Comparison of ENCODE assay signal across 8 mouse cellular contexts in the genomic region with DNA sequence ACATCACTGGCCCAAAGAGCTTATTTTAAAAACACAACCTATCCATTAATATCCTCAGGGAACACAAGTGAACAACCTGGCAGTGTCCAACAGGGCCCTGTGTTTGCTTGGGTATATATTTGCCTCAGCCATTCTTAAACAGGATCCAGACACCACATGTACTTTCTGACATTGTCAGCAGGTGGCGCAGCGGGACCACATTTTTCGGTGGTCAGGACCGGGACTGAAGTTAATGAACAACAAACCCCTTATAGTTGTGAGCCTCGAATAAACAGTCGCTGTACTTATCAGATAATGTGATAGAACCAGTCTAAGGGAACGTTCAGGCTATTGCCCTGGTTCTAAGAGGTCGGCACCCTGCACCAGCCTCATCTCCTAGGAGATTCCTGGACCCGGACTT. TPM values are rescaled to one million over a fixed set of nuclear protein-coding genes. Genes with fewer than 3 reads are reported as not detected.
A peak's percentile ranks its signal among the peaks of the same experiment; 100 is the strongest.
DNase-seq lines count a peak whose midpoint lies in the region; ATAC-seq and TF ChIP-seq lines count a peak whose summit lies in the region.

No protein-coding gene starts in this region.

- H3K4me3 ChIP-seq in hindbrain, postnatal 0 days (ENCODE audit: low read length) = no peak overlapping the region

- POLR2A ChIA-PET in Patski (lab: Charles Lee) = no interaction called here

- CTCF ChIA-PET in Patski (lab: Charles Lee) = interaction anchor here (0.6 to 7.7 kb wide), 13 partner anchors 8 to 146 kb away, joined by 3 to 174 read pairs (median 4); no protein-coding TSS in a partner anchor

- DNase-seq in Patski (ENCODE audit: low read depth, low spot score) = no peak
- peak; percentile 87 to 89 for DNase-seq in cerebellum, postnatal 10 days
- DNase-seq in frontal cortex, postnatal 36 days (ENCODE audit: low spot score in 2 of 2) = peak; percentile 59 to 72
- peak; percentile 84 for DNase-seq in hindbrain, postnatal 0 days (ENCODE audit: low spot score)
- DNase-seq in left cerebral cortex, adult 18-20 months (ENCODE audit: low spot score in 2 of 2) = peak; percentile 63 to 73
- DNase-seq in right cerebral cortex, postnatal 10 days (ENCODE audit: low spot score in 2 of 2) = peak; percentile 60 to 81
- peak; percentile 78 for DNase-seq in urinary bladder, postnatal 36 days (ENCODE audit: low spot score in 2 of 2)

- 5% methylated on average over 9 of the region's 9 CpGs for WGBS in hindbrain, postnatal 0 days

- no peaks in the 10 kb centered on the region for H3K9me3 ChIP-seq in hindbrain, postnatal 0 days (ENCODE audit: low read length)

- H3K27me3 ChIP-seq in Patski = no peaks in the 10 kb centered on the region
- H3K27me3 ChIP-seq in hindbrain, postnatal 0 days (ENCODE audit: insufficient read depth, low read length) = no peaks in the 10 kb centered on the region

- in situ Hi-C loops in Patski (cut with MboI; ENCODE audit: low pct_unique_long_range_greater_than_20kb) = loop anchor here (5.0 kb wide), 2 partner anchors 56 to 99 kb away; no protein-coding TSS in a partner anchor

- no peaks in the 10 kb centered on the region for H3K4me1 ChIP-seq in hindbrain, postnatal 0 days (ENCODE audit: insufficient read depth, low read length)

- H3K27ac ChIP-seq in hindbrain, postnatal 0 days = no peak overlapping the region

- peak; percentile 33 for ATAC-seq in Patski
- no peak for ATAC-seq in hindbrain, postnatal 0 days
- peak; percentile 78 for ATAC-seq in megakaryocyte, adult 5-6 weeks (ENCODE audit: poor library complexity, severe bottlenecking)

- 0 out of 2 replicates have a peak overlapping the region, but pooled peaks have one; percentile 29 for H3K4me2 ChIP-seq in hindbrain, postnatal 0 days (ENCODE audit: low read depth, low read length)

- peak; percentile 82 for TF ChIP-seq CTCF in Patski (IDR thresholded peaks at IDR 0.05)
- TF ChIP-seq CTCF in hindbrain, postnatal 0 days (IDR thresholded peaks at IDR 0.05; ENCODE audit: low read depth) = peak; percentile 83

- H3K9ac ChIP-seq in hindbrain, postnatal 0 days (replicated peaks; ENCODE audit: low read length) = no peak overlapping the region

- H3K36me3 ChIP-seq in hindbrain, postnatal 0 days (ENCODE audit: insufficient read depth, low read length) = no peaks in the 10 kb centered on the region

RNA-seq across cellular contexts. Expression of a gene that starts 23.3 kb away (rescaled TPM):
- not detected for polyA plus RNA-seq in Patski (2021)
- total RNA-seq in hindbrain, postnatal 0 days (2014; rRNA removed) = 22.6 and 40.6 TPM in 2 replicates
- polyA plus RNA-seq in hindbrain, postnatal 0 days (2015; fragmentation: Nextera tagmentation; extraction: Ambion mirVana) = 34.6 and 41.3 TPM in 2 replicates
- 10 to 100 TPM; 46.6 to 47.4 TPM for total RNA-seq in left cerebral cortex, adult 18-20 months (2021)
- total RNA-seq in megakaryocyte, adult 5-6 weeks (2015) = 0.27 TPM in 1 of 2 replicates, not detected in the other
- not detected in 2 replicates for total RNA-seq in megakaryocyte, adult 5-6 weeks (2017)

RNA-seq across cellular contexts. Expression of a gene that starts 45.3 kb away (rescaled TPM):
- 146 TPM for polyA plus RNA-seq in Patski (2021)
- 67.7 and 94.6 TPM in 2 replicates for total RNA-seq in hindbrain, postnatal 0 days (2014; rRNA removed)
- 147 and 154 TPM in 2 replicates for polyA plus RNA-seq in hindbrain, postnatal 0 days (2015; fragmentation: Nextera tagmentation; extraction: Ambion mirVana)
- 10 to 100 TPM; 32.8 to 33.7 TPM for total RNA-seq in left cerebral cortex, adult 18-20 months (2021)
- 44.2 and 51.0 TPM in 2 replicates for total RNA-seq in megakaryocyte, adult 5-6 weeks (2015)
- total RNA-seq in megakaryocyte, adult 5-6 weeks (2017) = 67.5 and 93.4 TPM in 2 replicates

RNA-seq across cellular contexts. Expression of a gene that starts 46.0 kb away (rescaled TPM):
- polyA plus RNA-seq in Patski (2021) = 0.19 TPM
- not detected in 2 replicates for total RNA-seq in hindbrain, postnatal 0 days (2014; rRNA removed)
- 0.08 and 0.09 TPM in 2 replicates for polyA plus RNA-seq in hindbrain, postnatal 0 days (2015; fragmentation: Nextera tagmentation; extraction: Ambion mirVana)
- not detected for total RNA-seq in left cerebral cortex, adult 18-20 months (2021)
- not detected in 2 replicates for total RNA-seq in megakaryocyte, adult 5-6 weeks (2015)
- not detected in 2 replicates for total RNA-seq in megakaryocyte, adult 5-6 weeks (2017)

Comparison
In these comparisons a context has a peak if more than half of its experiments do, and no peak if none do; other contexts are left out.
1. RNA of a gene that starts 23.3 kb away (total RNA-seq): 46.6 to 47.4 TPM in left cerebral cortex, adult 18-20 months and 22.6 to 40.6 TPM in hindbrain, postnatal 0 days; 0.27 TPM in megakaryocyte, adult 5-6 weeks; every median in the first group is over 10 times any median in the second.